Mouse (Mus musculus) CD4-positive helper T cell, adult 2 months (primary cell): ENCODE results near the gene Borcs5.

Experiments
- DNase-seq: peaks from one replicate; pipeline ENCODE4 v3.0.0-alpha.2; 2012; ENCODE audit warnings: low read depth, missing footprints, low spot score

Gene Borcs5

DNA sequence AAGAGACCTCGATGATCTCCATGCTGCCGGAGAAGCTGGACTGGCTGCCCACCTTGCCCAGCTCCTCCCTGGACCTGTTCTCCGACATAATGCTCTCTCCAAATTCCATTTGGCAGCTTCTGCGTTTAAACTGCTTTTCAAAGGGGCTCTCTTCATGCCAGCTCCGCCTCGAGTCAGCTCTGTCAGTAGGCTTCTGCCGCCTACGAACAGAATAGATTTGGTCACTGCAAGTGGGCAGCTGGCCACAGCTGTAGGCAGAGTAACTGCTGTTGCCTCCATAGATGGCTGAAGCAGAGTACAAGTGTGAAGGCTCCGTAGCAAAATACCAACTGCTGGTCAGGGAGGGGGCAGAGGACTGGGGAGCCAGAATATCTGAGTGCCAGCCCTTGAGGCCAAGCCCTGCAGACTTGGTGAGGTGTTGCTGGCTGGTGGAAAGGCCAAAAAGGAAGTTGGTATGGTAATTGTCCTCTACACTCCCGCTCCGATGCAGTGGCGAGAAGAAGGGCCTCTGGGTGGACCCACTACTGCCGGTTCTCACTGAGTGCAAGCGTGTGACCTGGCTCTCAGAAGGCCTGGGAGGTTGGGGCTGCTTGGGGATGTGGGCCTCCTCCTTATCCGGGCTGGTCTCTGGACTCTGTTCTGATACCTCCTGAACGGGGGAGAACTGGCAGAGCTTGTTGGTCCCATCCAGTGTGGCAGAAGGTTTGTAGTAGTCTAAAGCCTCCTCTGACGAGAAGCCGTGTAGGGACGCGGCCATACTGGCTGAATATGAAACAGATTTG lies 78.8 kb downstream of the Borcs5 start:
- no peak for DNase-seq

GRCm38 (mm10) chr6:134718668-134719065 lies 79.4 kb downstream of the Borcs5 start:
- DNase-seq, result no peak

- no peak for DNase-seq
Observed at GRCm38 (mm10) chr6:134719156-134719555, 79.8 kb downstream of the Borcs5 start.

DNA sequence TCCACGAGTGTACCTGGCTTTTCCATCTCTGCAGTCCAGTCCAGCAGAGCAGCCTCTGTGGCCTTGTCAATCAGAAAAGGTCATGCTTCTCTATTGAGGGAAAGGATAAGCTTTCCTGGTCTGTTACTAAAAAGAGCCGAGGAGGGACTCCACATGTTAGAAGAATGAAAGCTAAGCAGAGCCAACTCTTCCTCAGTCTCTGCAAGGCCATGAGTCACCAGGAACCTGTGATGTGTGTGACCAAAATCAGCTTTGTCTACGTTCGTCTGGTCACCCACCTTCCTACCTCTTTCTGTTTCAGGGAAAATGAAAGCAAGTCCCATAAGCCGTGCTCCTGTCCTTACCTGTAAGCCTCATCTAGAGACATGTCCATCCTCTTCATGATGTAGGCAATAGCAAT lies 80.8 kb downstream of the Borcs5 start:
- no peak for DNase-seq

DNA sequence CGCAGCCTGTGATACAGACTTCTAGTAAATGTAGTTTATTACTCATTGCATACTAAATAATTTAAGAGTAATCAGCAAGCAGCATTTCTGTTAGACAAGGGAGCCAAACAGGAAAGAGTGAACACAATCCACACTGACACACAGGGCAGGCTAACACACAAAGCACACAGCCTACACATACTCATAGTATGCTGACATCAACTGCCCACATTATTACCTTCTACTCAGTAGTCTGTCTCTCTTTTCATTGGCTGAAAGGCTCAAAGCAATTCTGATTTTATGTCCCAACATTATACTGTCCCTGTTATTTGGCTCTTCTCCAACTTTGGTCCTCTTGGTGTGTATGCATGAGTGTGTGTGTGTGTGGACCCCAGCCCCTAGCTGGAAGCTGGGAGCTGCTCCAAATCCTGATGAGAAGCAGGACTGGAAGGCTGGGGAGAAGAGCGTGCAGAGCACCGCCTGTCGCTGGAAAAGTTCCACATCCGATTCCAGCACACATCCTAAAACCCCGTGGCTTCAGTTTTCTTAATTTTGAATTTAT lies 82.5 kb downstream of the Borcs5 start:
- no peak for DNase-seq

- no peak for DNase-seq
Observed at GRCm38 (mm10) chr6:134722906-134723305, 83.6 kb downstream of the Borcs5 start.

GRCm38 (mm10) chr6:134723326-134723725 lies 84.0 kb downstream of the Borcs5 start:
- DNase-seq, result no peak

DNA sequence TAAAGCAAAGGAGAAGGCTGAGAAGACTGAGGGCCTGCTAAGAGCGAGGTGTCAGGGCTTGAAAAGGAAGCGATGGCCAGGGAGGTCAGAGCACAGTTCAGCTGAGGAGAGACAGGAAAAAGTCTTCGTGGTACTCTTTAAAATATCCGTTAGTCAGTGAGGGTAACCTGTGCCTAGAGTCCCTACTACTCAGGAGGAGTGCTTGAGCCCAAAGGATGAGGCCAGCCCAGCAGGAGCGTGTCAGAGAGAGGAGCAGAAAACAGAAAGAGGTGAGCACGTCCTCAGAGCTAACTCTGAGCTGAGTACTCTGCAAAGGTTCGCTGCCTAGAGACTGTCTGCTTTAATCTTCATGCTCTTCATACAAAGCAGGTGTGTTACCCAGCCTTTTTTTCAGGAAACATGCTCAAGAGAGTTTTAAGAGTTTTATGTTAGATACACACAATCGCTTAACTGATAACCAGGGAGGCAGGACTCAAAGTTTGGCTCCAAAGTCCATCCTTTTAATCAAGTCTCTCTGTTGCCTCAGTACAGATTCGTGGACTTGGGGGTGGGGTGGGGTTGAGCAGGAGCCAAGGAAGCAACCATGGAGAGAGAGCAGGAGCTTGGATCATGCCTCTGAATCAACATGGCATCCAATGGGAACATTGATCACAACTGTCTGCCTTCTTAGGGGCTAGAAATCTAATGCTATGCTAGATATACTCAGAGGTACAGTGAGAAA lies 84.7 kb downstream of the Borcs5 start:
- DNase-seq, result no peak

- no peak for DNase-seq
Observed at GRCm38 (mm10) chr6:134725406-134725805, 86.1 kb downstream of the Borcs5 start.

DNA sequence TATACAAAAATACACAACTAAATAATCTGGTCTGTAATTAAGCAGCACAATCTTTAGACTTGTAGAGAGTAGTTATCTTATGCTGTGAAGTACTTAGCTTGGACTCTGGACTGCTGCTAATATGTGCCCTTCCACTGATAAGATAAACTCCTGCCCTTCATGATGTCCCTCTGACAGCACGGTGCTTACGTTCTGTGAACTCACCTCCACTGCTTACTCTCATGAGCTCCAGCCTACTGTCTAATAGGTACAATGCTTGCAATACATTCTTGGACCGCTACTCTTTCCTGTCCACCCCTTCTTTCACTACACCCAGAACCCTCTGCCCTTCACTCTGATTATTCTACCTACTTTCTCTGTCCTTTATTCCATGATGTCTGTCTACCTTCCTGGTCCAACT lies 91.7 kb downstream of the Borcs5 start:
- DNase-seq, result no peak

DNA sequence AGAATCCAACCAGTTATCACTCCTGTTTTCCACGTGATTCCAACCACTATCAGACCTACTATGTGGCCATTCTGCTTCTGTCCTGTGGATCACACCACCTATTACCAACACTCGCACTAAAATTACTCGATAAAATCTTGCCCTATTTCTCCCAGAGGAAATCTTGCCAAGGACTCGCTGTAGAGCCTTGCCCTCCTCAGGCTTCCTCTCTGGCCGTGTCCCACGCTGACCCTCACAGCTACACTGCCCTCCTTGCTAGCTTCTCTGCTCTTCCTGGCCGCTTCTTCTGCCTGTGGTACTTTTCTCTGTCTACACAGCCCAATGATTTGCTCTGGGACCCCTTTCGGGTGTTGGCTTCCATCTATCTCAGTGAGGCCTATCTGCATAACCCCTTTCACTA lies 93.5 kb downstream of the Borcs5 start:
- no peak for DNase-seq

GRCm38 (mm10) chr6:134733800-134734221 lies 94.5 kb downstream of the Borcs5 start:
- DNase-seq, result no peak

DNA sequence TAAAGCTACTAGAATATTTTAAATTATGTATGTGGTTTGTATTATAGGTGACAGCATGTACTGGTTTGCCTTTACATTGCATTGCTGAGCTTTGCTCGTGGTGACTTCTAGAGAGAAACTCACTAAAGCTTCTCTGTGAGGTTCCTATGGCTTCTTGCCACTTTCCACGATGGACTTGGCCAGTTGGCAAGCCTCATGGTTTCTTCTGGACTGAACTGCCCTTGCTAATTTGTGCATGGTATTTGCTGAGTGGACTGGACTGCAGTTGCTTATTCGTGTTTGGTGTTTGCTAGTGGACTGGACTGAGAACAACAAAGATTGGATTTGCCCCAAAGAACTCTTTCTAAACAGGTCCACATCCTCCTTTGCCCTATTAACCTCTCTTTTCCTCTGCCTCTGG lies 97.5 kb downstream of the Borcs5 start:
- no peak for DNase-seq

DNA sequence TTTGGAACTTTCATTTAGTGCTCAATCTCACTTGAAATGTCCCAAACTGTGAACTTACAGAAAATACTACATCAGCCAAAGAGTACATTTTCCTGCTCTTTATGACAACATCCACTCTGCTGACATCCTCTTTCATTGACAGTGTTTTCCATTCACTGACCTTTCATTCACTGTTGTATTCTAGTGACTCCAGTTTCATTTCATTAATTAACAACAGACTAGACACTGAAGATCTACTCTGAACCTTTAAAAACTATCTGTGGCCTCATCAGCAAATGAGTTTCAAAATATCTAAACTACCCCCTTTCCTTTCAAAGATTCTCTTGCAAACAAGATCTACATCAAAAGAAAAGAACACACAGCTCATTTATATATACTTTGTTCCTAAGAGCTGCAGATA lies 104.3 kb downstream of the Borcs5 start:
- DNase-seq, result no peak

- DNase-seq, result no peak
Observed at GRCm38 (mm10) chr6:134745876-134746275, 106.6 kb downstream of the Borcs5 start.

- DNase-seq, result no peak
Observed at GRCm38 (mm10) chr6:134748126-134748525, 108.8 kb downstream of the Borcs5 start.

DNA sequence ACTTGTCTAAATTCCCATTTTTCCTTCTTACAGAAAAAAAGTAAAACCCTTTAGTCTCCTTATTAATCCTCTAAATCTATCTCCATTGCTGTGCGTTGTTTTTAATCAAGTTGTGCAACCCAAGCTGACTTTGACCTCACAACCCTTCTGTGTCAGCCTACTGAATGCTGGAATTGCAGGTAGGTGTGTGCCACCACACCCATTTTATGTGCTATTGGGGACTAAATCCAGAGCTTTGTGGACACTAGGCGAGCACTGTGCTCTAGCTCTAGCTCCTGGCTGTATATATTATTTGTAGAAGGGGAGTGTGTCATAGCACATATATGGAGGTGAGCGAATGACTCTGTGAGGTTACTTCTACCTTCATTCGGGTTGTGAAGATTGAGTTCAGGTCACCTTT lies 111.8 kb downstream of the Borcs5 start:
- DNase-seq, result no peak

GRCm38 (mm10) chr6:134751883-134752647 lies 112.8 kb downstream of the Borcs5 start:
- no peak for DNase-seq

DNA sequence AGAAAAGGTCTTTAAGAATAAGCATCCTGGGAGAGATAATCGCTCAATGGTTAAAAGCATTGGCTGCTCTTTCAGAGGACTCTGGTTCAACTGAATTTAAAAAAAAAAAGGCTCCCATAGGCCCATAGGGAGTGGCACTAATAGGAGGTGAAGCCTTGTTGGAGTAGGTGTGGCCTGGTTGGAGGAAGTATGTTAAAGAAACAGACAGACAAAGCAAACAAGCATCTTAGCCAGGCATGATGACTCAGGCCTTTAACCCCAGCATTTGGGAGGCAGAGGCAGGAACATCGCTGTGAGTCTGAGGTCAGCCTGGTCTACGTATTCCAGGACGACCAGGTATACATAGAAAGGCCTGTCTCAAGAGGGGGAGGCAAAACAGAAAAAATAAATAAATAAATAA lies 114.1 kb downstream of the Borcs5 start:
- DNase-seq, result no peak

- DNase-seq, result no peak
Observed at GRCm38 (mm10) chr6:134753858-134754257, 114.5 kb downstream of the Borcs5 start.

- DNase-seq, result no peak
Observed at GRCm38 (mm10) chr6:134756058-134756457, 116.7 kb downstream of the Borcs5 start.
